Mouse (Mus musculus): ENCODE measurements around the gene Cul7.

Cul7 gene

DNA sequence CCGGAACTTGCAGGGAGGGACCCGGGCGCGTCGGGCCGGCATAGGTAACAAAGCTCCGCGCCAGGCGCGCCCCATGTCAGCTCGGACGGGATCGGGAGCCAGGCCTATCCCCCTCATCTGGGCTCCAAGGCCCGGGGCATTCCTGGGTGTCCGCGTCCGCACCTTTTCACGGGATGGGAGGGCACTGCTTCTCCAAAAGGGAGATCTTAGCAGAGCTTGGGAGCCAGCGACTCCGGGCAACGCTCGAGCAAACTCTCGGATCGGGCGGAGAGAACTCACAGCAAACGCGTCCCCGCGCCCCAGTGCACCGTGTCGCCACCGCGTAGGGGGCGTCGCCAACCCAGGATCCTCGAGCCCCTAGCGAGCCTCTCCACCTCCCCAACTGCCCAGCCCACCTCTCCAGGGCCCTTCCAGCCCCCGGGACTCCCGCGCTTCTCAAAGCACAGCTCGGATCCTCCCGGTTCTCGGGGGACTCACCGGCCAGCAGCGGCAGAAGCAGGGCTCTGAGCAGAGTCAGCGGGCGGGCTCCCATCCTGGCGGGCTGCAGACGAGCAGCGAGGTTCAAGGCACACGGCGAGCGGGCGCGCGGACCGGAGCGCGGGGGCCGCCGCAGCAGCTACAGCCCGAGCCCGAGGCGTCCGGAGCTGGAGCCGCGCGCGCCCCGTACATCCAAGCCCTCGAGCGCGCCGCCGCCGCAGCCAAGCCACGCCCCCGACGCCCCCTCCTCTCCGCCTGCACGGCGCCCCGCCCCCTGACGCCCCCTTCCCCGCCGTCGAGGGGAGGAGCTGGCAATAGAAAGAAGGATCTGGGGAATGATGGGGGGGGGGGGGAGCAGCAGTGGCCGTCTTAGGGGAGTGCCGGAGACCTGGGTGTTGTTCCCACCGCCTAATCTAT, 21.1 kb upstream of the Cul7 start, which contains the start of gene Ptk7:
Gene Ptk7 (minus strand): TSS at position 714 of the 894 bp plus-strand sequence.
- DNase-seq (ENCODE audit: extremely low spot score, low spot score), result peak; percentile 96

DNA sequence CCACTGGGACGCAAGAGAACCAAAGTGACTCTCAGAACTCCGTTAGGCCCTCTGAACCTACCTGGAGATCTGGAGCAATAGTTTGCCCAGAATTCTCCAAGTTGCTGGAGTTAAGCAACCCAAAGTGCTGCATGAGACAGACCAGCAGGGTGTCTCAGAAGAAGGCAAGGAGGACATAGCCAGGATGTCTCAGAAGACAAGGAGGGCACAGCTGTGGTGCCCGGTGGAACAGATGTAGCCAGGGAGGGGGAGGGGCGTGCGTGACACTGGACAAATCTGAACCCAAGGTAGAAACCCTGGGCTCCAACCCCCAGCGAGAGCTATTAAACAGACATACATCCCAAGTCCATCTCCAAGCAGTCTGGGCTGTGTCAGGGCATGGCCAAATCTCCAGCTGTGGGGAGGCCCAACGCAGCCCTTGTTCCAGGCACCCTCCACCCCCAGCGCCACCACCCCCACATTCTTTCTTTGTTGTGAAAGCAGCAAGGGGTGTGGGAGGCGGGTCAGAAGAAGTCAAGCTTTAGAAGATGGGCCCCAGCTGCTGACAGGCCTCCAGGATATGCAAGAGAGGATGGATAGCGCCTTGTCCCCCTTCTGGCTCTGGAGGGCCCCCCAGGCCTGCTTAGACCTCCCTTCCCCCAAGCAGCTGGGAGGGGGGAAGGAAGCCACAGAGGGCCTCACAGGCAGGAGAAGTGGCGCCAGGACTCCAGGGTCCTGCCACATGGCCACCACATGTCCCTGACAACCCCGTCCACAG, 20.3 kb upstream of the Cul7 start:
- peak; percentile 79 for DNase-seq (ENCODE audit: extremely low spot score, low spot score)

DNA sequence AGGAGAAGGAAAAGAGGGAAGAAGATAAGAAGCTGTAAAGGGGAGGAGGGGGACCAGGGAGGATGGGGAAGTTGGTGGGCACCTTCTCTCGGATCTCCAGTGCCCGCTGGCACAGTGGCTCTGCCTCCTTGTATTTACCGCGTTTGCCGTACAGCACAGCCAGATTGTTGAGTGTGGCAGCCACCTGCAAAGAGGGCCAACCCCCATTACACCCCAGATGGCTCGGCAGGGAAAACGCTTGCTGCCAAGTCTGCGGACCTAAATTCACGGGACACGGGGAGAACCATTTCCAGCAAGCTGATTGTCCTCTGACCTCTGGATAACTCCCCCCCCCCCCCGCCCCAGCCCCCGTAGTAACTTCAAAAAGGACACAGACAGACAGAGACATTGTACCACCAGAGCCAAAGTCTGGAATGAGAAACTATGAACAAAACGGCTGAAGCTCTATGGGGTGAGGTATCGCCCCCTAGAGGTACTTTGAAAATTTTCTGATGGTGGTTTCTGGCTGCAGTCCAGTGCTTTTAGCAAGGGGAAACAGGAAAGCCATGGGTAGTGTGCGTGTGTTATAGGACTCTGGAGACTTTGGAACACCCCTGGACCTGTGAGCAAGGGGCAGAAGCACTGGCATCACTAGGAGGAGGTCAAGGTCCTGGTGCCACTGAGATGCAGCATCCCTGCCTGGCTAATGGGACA, 13.2 kb upstream of the Cul7 start:
- DNase-seq (ENCODE audit: extremely low spot score, low spot score), result peak; percentile 50

DNA sequence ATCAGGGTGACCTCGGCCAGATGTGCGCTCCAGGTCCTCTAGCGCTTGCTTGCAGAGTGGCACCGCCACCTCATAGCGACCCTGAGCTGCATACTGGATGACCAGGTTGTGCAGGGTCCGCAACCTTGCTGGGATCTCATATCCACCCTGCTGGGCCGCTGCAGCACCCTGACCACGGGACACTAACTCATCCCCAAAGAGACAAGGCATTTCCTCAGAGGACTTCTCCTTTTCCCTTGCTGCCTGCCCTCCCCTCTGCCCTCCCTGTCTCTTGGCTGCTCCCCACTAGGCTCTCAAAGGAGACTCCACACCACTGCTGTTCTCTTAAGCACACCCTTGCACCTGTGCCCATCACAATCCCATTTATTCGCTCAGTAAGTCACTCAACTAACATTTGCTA, 10.2 kb upstream of the Cul7 start:
- DNase-seq (ENCODE audit: extremely low spot score, low spot score), result no peak

DNA sequence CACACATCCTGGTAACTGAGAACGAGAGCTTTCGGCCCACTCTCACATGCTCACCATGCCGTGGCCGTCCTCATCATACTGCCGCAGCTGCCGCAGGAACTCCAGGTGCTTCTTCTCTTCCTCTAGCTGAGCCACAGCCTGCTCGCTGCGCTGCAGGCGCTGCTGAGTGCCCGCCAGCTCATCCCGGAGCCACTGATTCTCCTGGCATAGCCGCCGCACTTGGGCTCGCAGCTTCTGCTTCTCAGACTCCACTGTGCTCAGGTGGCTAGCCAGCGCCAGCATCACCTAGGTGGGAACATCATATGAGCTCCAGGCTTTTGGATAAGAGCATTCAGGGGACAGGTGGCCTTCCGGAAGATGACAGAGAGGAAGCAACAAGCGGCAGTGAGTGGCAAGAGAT, 8.1 kb upstream of the Cul7 start:
- DNase-seq (ENCODE audit: extremely low spot score, low spot score), result no peak

DNA sequence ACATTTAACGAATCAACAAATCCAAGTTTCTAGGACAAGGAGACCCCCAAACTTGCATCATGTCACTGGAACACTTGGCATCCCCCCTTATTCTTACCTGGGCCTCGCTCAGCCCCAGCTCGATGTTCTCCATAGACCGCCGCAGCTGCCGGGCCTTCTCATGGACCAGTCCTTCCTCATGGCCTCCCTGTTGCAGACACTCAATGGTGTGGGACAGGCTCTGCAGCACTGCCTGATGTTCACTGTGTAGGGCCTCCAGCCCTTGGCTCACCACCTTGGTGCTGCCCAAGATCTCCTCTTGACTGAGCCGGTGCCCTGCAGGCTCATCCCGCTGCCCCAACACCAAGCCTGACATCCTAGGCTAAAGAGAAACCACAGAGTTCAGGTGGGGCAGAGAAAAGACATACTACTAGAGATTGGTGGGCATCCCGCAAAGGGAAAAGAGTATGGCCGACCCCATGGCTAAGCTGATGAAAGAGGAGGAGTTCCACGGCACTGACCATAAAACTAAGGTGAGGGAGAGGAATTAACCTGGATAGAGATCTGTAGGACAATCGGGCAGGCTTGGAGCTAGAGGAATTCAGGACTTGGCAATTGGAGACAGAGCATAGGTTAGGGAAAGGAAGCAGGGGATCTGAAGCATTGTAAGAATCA, 5.9 kb upstream of the Cul7 start:
- DNase-seq (ENCODE audit: extremely low spot score, low spot score), result no peak

DNA sequence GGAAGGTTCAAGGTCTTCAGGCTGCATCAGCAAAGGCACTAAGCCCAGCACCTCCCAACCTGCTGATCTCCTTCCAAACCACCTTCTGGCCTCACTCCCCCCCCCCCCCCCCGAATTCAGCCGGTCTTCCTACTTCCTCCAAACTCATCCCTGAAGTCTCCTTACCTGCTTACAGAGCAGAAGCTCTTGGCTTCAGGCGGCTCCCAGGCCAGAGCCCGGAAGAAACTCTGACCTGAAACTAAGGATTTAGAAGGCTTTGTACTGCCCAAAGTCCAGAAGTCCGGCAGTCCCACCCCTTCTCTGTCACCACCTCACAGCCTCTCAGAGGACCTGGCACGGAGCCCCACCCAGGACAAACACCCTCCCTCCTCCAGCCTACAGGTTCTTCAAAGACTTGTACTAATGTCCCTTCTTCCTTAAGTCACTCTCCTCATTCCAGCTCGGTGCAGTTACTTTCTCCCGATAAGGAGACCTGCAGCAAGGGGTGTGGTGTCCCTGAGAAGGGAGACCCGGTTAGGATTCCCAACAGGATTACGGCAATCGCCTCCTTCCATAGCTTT, 5.1 kb upstream of the Cul7 start:
- no peak for DNase-seq (ENCODE audit: extremely low spot score, low spot score)

DNA sequence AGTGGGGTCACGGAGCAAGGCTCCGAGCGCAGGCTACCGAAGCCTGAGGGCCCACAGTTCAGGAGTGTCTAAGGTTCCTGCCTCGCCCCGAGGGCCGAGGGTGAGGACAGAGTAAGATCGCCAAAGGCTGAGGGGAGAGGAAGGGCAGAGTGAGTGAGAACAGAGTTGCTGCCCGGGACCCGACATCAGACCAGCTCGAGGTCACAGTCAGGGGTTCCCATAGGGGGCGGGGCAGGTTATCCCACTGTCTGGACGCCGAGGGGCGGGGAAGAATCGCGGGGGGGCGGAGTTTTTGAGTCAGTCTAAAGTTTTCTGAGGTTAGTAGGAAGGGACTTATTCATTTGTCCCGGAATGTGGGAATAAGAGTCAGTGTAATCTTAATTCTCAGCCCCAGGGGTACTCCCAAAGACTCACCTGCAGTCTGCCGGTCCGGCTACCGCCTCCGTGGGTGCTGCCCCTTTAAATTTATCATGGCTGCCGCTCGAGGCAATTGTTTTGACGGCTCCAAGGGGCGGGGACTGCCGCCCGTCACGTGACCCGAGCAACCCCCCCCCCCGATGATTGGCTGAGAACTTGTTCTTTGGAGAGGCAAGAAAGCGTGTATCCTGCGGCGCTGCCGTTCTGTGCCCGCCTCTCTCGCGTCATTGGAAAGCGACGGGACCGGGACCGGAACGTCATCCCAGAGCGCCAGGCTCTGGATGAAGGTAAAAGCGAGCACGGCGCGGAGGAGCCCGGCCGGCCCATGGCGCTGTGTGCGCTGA, 4.4 kb upstream of the Cul7 start, which contains the start of the genes Klc4 and Mrpl2:
Gene Klc4 (minus strand): TSS at position 462 of the 761 bp plus-strand sequence.
Gene Mrpl2 (plus strand): TSS at position 669 of the 761 bp plus-strand sequence.
- peak; percentile 100 for DNase-seq (ENCODE audit: extremely low spot score, low spot score)

DNA sequence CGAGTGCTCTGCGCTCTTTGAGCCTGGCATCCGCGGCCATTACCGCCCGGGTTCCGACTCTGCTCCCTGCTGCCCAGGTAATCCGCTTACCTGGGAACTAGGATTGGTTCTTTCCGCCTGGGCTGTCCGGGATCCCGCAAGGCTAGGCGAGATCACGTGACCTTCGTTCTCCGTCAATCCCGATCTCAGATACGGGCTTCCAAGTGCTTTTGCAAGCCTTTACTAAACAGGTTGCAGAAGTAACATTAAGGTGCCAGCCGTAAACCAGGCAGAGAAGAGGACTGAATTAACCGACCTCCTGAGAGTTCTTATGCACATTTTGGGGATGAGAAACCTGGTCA, 3.8 kb upstream of the Cul7 start:
- no peak for DNase-seq (ENCODE audit: extremely low spot score, low spot score)

DNA sequence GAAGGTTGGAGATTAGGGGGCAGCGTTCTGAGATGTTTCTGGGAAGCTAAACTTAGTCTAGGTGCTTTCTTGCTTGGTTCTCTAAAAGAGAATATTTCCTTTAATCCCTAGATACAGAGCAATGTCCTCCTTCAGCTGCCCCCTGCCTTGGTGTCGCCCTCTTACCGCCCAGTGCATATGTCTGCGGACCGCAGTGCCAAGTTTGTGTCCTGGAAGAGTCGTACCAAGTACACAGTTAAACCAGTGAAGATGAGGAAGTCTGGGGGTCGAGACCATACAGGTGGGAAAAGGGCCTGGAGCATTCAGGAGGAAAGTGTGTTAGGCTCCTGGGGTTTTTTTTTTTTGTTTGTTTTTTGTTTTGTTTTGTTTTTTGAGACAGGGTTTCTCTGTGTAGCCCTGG, 2.9 kb upstream of the Cul7 start:
- DNase-seq (ENCODE audit: extremely low spot score, low spot score), result no peak

DNA sequence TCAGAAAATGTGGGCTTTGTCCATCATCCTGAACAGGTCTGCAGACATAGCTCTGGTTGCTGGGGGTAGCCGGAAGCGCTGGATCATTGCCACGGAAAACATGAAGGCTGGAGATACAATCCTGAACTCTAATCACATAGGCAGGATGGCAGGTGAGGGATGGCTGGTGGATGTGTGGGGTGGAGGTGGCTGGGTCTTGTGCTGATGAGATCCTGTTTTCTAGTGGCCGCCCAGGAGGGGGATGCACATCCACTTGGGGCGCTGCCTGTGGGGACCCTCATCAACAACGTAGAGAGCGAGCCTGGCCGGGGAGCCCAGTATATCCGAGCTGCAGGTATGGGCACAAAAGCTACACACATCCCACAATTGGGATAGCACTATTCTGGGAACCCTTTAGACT, 1.7 kb upstream of the Cul7 start:
- no peak for DNase-seq (ENCODE audit: extremely low spot score, low spot score)

DNA sequence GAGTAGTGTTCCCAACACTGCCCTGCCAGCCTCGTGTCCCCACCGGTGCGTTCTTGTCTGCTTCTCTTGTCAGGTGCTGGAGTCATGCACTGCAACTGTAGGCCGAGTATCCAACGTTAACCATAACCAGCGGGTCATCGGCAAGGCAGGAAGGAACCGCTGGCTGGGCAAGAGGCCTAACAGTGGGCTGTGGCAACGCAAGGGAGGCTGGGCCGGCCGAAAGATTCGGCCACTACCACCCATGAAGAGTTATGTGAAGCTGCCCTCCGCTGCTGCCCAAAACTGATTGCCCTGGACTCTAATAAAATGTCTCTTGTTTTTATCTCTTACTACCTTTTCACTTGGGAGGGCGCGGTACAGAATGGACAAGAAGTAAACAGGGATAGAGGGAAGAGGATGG, 326 bp upstream of the Cul7 start:
- no peak for DNase-seq (ENCODE audit: extremely low spot score, low spot score)

DNA sequence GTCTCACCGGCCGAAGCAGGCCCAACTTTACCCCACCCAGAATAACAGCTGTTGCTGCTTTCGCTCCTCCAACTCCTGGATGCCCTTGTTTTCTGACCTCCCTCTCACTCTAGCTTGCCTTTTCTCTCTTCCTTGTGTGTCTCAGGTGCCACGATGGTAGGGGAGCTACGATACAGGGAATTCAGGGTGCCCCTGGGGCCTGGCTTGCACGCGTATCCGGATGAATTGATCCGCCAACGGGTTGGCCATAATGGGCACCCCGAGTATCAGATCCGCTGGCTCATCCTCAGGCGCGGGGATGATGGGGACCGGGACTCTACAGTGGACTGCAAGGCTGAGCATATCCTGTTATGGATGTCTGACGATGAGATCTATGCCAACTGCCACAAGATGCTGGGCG, 1.2 kb downstream of the Cul7 start:
- DNase-seq (ENCODE audit: extremely low spot score, low spot score), result no peak

DNA sequence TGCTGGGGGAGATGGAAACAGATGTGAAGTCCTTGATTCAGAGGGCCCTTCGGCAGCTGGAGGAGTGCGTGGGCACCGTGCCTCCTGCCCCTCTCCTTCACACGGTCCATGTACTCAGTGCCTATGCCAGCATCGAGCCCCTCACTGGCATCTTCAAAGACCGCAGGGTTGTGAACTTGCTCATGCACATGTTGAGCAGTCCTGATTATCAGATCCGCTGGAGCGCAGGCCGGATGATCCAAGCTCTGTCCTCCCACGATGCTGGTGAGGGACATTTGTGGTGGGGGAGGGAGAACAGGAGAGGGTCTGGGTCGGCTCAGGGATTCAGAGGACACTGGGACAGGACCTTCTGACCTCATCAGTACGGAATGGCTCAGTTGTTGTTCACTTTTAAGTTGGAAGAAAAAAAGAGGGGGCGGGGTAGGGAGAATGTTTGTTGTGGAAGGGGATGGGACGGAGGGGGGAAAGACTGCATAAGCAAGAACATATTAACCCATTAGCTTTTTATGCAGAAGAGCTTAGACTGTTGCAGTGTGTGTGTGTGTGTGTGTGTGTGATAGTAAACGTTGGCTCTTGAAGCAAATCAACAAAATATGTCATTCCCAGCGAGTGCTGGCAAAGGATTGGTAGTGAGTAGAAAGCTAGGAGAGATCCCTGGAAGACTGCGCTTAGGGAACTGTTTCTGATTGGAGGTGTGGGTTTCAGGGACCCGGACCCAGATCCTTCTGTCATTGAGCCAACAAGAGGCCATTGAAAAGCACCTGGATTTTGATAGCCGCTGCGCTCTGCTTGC, 1.8 kb downstream of the Cul7 start:
- no peak for DNase-seq (ENCODE audit: extremely low spot score, low spot score)

DNA sequence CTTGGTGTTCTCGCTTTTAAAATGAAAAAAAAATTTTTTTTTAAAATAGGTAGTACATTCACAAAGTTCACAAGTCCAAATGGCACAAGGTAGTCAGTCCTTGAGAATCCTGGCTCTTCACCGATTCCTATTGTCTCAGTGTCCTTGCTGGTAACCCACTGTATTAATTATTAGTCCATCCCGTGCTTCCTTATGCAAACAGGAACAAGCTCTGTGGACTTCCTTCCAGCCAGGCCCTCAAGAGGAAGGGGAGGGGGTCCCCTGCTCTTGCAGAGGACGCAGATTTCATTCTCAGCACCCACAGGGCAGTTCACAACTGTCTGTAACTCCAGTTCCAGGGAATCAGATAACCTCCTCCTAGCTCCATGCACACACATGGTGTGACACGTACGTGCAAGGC, 5.9 kb downstream of the Cul7 start:
- DNase-seq (ENCODE audit: extremely low spot score, low spot score), result no peak

DNA sequence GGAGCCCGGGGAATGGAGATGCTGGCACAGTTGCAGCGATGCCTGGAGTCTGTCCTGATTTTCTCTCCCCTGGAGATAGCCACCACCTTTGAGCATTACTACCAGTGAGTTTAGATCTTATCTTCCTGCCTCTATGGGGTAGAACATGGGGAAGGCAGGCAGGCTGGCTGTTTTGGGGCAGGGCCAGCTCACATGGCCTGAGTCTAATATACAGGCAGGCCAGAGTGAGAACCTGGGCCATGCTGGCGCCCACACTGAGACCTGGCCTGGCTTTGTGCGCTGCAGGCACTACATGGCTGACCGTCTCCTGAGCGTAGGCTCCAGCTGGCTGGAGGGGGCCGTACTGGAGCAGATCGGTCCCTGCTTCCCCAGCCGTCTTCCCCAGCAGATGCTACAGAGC, 11.2 kb downstream of the Cul7 start:
- no peak for DNase-seq (ENCODE audit: extremely low spot score, low spot score)

DNA sequence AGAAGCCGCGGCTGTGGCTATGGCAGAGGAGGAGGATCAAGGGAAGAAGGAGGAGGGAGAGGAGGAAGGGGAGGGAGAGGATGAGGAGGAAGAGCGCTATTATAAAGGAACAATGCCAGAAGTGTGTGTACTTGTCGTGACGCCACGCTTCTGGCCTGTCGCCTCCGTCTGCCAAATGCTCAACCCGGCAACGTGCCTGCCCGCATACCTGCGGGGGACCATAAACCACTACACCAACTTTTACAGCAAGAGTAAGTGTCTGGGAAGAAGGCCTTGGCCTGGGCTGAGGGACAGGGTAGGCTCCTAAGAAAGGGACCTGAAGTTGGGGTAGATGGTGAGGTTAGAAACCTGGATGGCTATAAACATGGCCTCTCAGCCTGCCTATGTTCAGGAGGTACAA, 11.8 kb downstream of the Cul7 start:
- DNase-seq (ENCODE audit: extremely low spot score, low spot score), result no peak

DNA sequence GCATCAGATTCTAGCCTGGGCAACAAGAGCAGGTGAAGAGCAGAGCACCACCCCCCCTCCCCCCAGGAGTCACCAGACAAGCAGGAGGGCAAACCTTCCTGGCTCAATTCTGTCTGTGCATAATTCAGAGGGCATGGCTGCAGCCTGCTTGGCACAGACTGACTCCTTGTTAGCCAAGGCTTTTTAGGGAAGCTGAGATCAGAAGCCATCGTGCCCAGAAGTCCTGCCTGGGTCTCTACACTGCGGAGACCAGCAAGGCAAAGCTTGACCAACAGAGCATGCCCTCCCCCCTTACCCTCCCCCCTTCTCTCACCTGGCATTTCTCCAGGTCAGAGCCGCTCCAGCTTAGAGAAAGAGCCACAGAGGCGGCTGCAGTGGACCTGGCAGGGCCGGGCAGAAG, 12.6 kb downstream of the Cul7 start:
- DNase-seq (ENCODE audit: extremely low spot score, low spot score), result no peak

DNA sequence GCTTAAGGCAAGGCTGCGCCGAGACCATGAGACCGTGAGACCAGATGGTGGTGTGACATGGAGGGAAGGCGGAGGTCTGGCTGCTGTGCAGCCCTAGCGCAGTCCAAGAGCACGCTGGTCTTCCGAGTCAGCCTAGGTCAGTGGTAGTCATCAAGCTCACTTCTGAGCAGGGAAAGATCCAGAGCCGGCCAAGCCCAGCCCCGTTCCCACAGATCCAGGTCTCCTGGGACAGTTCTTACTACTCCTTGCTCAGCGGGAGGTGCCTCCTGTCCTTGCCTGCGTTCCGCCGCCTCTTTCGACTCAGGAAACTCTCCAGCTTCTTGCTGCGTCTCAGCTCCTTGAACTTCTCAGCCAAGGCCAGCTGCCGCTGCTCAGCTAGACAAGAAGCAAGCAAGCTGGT, 17.6 kb downstream of the Cul7 start:
- DNase-seq (ENCODE audit: extremely low spot score, low spot score), result no peak

DNA sequence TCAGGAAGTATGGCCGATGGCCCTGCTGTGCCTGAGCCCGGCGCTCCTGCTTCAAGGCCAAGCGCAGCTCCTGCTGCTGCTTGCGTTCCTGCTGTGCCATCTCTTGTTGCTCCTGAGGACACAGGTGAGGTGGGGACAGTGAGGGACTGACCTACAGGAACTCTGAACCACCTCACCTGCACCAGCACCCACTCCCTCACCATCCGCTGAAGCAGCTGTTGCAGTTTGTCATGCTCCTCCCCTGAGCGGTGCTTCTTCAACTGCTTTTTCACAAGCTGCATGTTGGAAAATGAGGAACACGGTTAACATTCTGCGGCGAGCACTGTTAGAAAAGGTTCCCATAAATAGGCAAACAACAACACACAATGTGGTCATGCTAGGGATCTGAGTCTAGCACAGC, 19.8 kb downstream of the Cul7 start:
- DNase-seq (ENCODE audit: extremely low spot score, low spot score), result no peak

Measured in neural tube, embryonic 10.5 days (tissue).